Mouse (Mus musculus) cortical plate, adult 2 months (tissue): ENCODE measurements around the gene Ano6.

ENCODE experiments used
- CTCF ChIP-seq: fragments of 200-500 bp; IDR thresholded peaks from 2 replicates; pipeline ENCODE4 v1.5.1; 2011; ENCODE audit warnings: mild to moderate bottlenecking, control low read depth, low read length; ENCODE audit not compliant: insufficient read depth; ENCODE audit errors: extremely low read depth
- POLR2A ChIP-seq: fragments of 200-500 bp; IDR thresholded peaks from 2 replicates; pipeline ENCODE4 v1.6.1; 2011; ENCODE audit warnings: mild to moderate bottlenecking, low read length, control low read depth; ENCODE audit not compliant: insufficient read depth; ENCODE audit errors: extremely low read depth

GRCm38 (mm10) chr15:95763464-95763863 lies 27.2 kb upstream of the Ano6 start:
- TF ChIP-seq CTCF (no peak), POLR2A (no peak)
